Mouse (Mus musculus) ES-E14 (cell line): ENCODE data around the gene Spata5.

Experiments used
- CHD2 ChIP-seq: IDR thresholded peaks from 2 replicates; pipeline ENCODE4 v1.6.1; 2014; ENCODE audit warnings: mild to moderate bottlenecking, low read depth, low read length, inconsistent platforms
- HCFC1 ChIP-seq: IDR thresholded peaks from 2 replicates; pipeline ENCODE4 v1.6.1; 2012; ENCODE audit warnings: low read length, inconsistent platforms, borderline replicate concordance; ENCODE audit not compliant: insufficient read depth
- MAFK ChIP-seq: IDR thresholded peaks from 2 replicates; pipeline ENCODE4 v1.6.1; 2014; ENCODE audit warnings: mild to moderate bottlenecking, low read depth, low read length, inconsistent platforms; ENCODE audit not compliant: insufficient read depth
- ZC3H11A ChIP-seq: IDR thresholded peaks from 2 replicates; pipeline ENCODE4 v1.6.1; 2012; ENCODE audit warnings: low read depth, mild to moderate bottlenecking, inconsistent platforms, low read length, borderline replicate concordance
- ZNF384 ChIP-seq: IDR thresholded peaks from 2 replicates; pipeline ENCODE4 v1.6.1; 2012; ENCODE audit warnings: low read depth, low read length, inconsistent platforms

DNA sequence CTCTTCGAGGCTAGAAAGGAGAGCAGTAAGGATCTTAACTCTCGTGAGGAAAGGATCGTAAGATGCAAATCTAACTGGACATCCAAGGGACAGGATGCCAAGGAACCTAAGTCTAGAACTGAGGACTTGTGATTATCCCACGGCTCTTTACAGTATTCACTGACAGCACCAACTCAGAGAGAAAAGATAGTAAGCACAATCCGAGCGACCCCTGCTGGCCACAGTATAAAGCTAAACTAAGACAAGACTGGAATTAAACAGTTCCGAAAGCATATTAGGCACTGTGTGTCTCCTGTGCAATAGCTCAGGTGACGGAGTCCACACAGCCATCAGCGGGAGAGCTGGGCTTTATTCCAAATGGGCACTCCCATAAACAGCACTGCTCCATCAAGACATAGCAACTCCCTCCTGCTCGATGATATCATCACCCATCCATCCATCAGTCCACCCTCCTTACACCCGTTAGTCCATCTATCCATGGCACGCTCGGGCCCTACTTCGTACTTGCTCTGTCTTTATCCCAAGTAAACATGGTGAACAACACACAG is 5.2 kb upstream of the Spata5 start:
- TF ChIP-seq ZC3H11A = peak; percentile 13; the same call in 1 of the 2 replicates
- TF ChIP-seq HCFC1 = no peak
- no peak for TF ChIP-seq CHD2
- TF ChIP-seq ZNF384 = no peak
- no peak for TF ChIP-seq MAFK
